8 mouse cellular contexts compared by ENCODE assay signal in genomic region chr2:90904856-90905224, GRCm38 (mm10). TPM values are rescaled to one million over a fixed set of nuclear protein-coding genes. Genes with fewer than 3 reads are reported as not detected.
DNase-seq lines count a peak whose midpoint lies in the region; ATAC-seq and TF ChIP-seq lines count a peak whose summit lies in the region.

No protein-coding gene starts in this region.

- peaks cover 22% of the 10 kb centered on the region for H3K36me3 ChIP-seq in ES-Bruce4 (ENCODE audit: control insufficient read depth, insufficient read depth, low read length, poor library complexity, severe bottlenecking)
- H3K36me3 ChIP-seq in forebrain, embryonic 14.5 days (ENCODE audit: control insufficient read depth, insufficient read depth, low read length): peaks cover 52% of the 10 kb centered on the region
- H3K36me3 ChIP-seq in stomach, embryonic 14.5 days (ENCODE audit: control insufficient read depth, insufficient read depth, low read length): peaks cover 36% of the 10 kb centered on the region

- no peak for DNase-seq in frontal cortex, adult 2 months (ENCODE audit: extremely low spot score in 1 of 2, low spot score in 1 of 2)
- DNase-seq in forebrain, embryonic 14.5 days (ENCODE audit: low spot score): peak; percentile 58
- peak; percentile 57 for DNase-seq in liver
- no peak for DNase-seq in gastrocnemius, adult 18-20 months (ENCODE audit: low spot score)
- no peak for DNase-seq in frontal cortex, postnatal 36 days (ENCODE audit: low spot score in 2 of 2)

- no peaks in the 10 kb centered on the region for H3K4me1 ChIP-seq in ES-Bruce4 (ENCODE audit: control insufficient read depth, insufficient read depth, low read length)
- peaks cover 15% of the 10 kb centered on the region for H3K4me1 ChIP-seq in forebrain, embryonic 14.5 days (ENCODE audit: control insufficient read depth, insufficient read depth, low read length)
- peaks cover 6% of the 10 kb centered on the region; the same call in 1 of the 2 replicates for H3K4me1 ChIP-seq in stomach, embryonic 14.5 days (ENCODE audit: control insufficient read depth, insufficient read depth, low read length)

- WGBS in forebrain, embryonic 14.5 days: 0% methylated on average over 21 of the region's 21 CpGs
- WGBS in stomach, embryonic 14.5 days: 0% methylated on average over 21 of the region's 21 CpGs

- peak overlapping the region; percentile 73 for H3K4me2 ChIP-seq in forebrain, embryonic 14.5 days (ENCODE audit: low read length)
- peak overlapping the region; percentile 52 for H3K4me2 ChIP-seq in stomach, embryonic 14.5 days (replicated peaks; ENCODE audit: low read depth, low read length)

- no peaks in the 10 kb centered on the region for H3K27me3 ChIP-seq in ES-Bruce4 (ENCODE audit: control insufficient read depth, insufficient read depth, low read length, poor library complexity, severe bottlenecking)
- H3K27me3 ChIP-seq in forebrain, embryonic 14.5 days (replicated peaks; ENCODE audit: control insufficient read depth, insufficient read depth, low read length): no peaks in the 10 kb centered on the region
- H3K27me3 ChIP-seq in stomach, embryonic 14.5 days (ENCODE audit: control insufficient read depth, insufficient read depth, low read length): no peaks in the 10 kb centered on the region

- no peak for TF ChIP-seq CTCF in ES-Bruce4 (IDR thresholded peaks at IDR 0.05; ENCODE audit: low read depth, low read length)

- H3K9me3 ChIP-seq in ES-Bruce4 (replicated peaks; ENCODE audit: control insufficient read depth, insufficient read depth, low read length, poor library complexity, severe bottlenecking): no peaks in the 10 kb centered on the region
- H3K9me3 ChIP-seq in forebrain, embryonic 14.5 days (replicated peaks; ENCODE audit: control insufficient read depth, low read length): no peaks in the 10 kb centered on the region
- no peaks in the 10 kb centered on the region for H3K9me3 ChIP-seq in stomach, embryonic 14.5 days (ENCODE audit: control insufficient read depth, low read depth, low read length)

- TF ChIP-seq EP300 in ES-Bruce4 (IDR thresholded peaks at IDR 0.05; ENCODE audit: insufficient read depth, low read depth, low read length): no peak

- H3K9ac ChIP-seq in ES-Bruce4 (ENCODE audit: low read depth, poor library complexity, severe bottlenecking): peak overlapping the region; percentile 86
- peak overlapping the region; percentile 97 for H3K9ac ChIP-seq in forebrain, embryonic 14.5 days (ENCODE audit: low read length)
- H3K9ac ChIP-seq in stomach, embryonic 14.5 days (replicated peaks; ENCODE audit: low read depth, low read length): peak overlapping the region; percentile 97

- peak; percentile 11 for ATAC-seq in frontal cortex, adult (ENCODE audit: low TSS enrichment)
- peak; percentile 73 for ATAC-seq in forebrain, embryonic 14.5 days
- peak; percentile 68 for ATAC-seq in stomach, embryonic 14.5 days (ENCODE audit: insufficient number of reproducible peaks, insufficient read depth, low FRiP score, low read depth)

- no peak for TF ChIP-seq POLR2A in ES-Bruce4 (IDR thresholded peaks at IDR 0.05; ENCODE audit: insufficient read depth, low read length)

- peak overlapping the region; percentile 89 for H3K4me3 ChIP-seq in ES-Bruce4 (ENCODE audit: low read depth, low read length)
- peak overlapping the region; percentile 93 for H3K4me3 ChIP-seq in forebrain, embryonic 14.5 days (ENCODE audit: low read depth, low read length)
- H3K4me3 ChIP-seq in stomach, embryonic 14.5 days (ENCODE audit: low read depth, low read length): peak overlapping the region; percentile 90

- H3K27ac ChIP-seq in ES-Bruce4 (ENCODE audit: insufficient read depth, low read length): no peak overlapping the region
- peak overlapping the region; percentile 92 for H3K27ac ChIP-seq in forebrain, embryonic 14.5 days (ENCODE audit: low read depth, low read length)
- peak overlapping the region; percentile 90 for H3K27ac ChIP-seq in stomach, embryonic 14.5 days (ENCODE audit: low read length)

RNA-seq across cellular contexts. Expression of gene Ndufs3, which starts 0.2 kb away (rescaled TPM):
- 216 and 222 TPM in 2 replicates for polyA plus RNA-seq in frontal cortex, adult 2 months (2012; rRNA removed)
- polyA plus RNA-seq in ES-Bruce4 (2011; ENCODE audit: insufficient read depth, insufficient read length, low read depth, missing spikeins): 86.9 and 90.1 TPM in 2 replicates
- polyA plus RNA-seq in forebrain, embryonic 14.5 days (2014; fragmentation: Nextera tagmentation; extraction: Ambion mirVana): 230 and 240 TPM in 2 replicates
- polyA plus RNA-seq in stomach, embryonic 14.5 days (2014; fragmentation: Nextera tagmentation; extraction: Ambion mirVana): 216 and 220 TPM in 2 replicates
- 100 to 1,000 TPM; 489 to 535 TPM for total RNA-seq in gastrocnemius, adult 18-20 months (2021)

RNA-seq across cellular contexts. Expression of gene Kbtbd4, which starts 0.3 kb away (rescaled TPM):
- 24.5 and 28.2 TPM in 2 replicates for polyA plus RNA-seq in frontal cortex, adult 2 months (2012; rRNA removed)
- polyA plus RNA-seq in ES-Bruce4 (2011; ENCODE audit: insufficient read depth, insufficient read length, low read depth, missing spikeins): 20.7 and 24.0 TPM in 2 replicates
- polyA plus RNA-seq in forebrain, embryonic 14.5 days (2014; fragmentation: Nextera tagmentation; extraction: Ambion mirVana): 51.1 and 55.9 TPM in 2 replicates
- polyA plus RNA-seq in stomach, embryonic 14.5 days (2014; fragmentation: Nextera tagmentation; extraction: Ambion mirVana): 30.3 and 37.0 TPM in 2 replicates
- 10 to 100 TPM; 17.8 to 19.2 TPM for total RNA-seq in gastrocnemius, adult 18-20 months (2021)

RNA-seq across cellular contexts. Expression of gene C1qtnf4, which starts 19.2 kb away (rescaled TPM):
- 443 and 446 TPM in 2 replicates for polyA plus RNA-seq in frontal cortex, adult 2 months (2012; rRNA removed)
- 0.94 and 2.1 TPM in 2 replicates for polyA plus RNA-seq in ES-Bruce4 (2011; ENCODE audit: insufficient read depth, insufficient read length, low read depth, missing spikeins)
- polyA plus RNA-seq in forebrain, embryonic 14.5 days (2014; fragmentation: Nextera tagmentation; extraction: Ambion mirVana): 18.4 and 18.8 TPM in 2 replicates
- polyA plus RNA-seq in stomach, embryonic 14.5 days (2014; fragmentation: Nextera tagmentation; extraction: Ambion mirVana): 10.8 and 12.9 TPM in 2 replicates
- 1 to 10 TPM; 6.5 to 9.7 TPM for total RNA-seq in gastrocnemius, adult 18-20 months (2021)

RNA-seq across cellular contexts. Expression of gene Celf1, which starts 35.3 kb away (rescaled TPM):
- polyA plus RNA-seq in frontal cortex, adult 2 months (2012; rRNA removed): 107 and 127 TPM in 2 replicates
- 182 and 183 TPM in 2 replicates for polyA plus RNA-seq in ES-Bruce4 (2011; ENCODE audit: insufficient read depth, insufficient read length, low read depth, missing spikeins)
- 76.4 and 91.0 TPM in 2 replicates for polyA plus RNA-seq in forebrain, embryonic 14.5 days (2014; fragmentation: Nextera tagmentation; extraction: Ambion mirVana)
- 71.0 and 75.1 TPM in 2 replicates for polyA plus RNA-seq in stomach, embryonic 14.5 days (2014; fragmentation: Nextera tagmentation; extraction: Ambion mirVana)
- 10 to 100 TPM; 50.3 to 63.6 TPM for total RNA-seq in gastrocnemius, adult 18-20 months (2021)

RNA-seq across cellular contexts. Expression of gene Mtch2, which starts 57.9 kb away (rescaled TPM):
- polyA plus RNA-seq in frontal cortex, adult 2 months (2012; rRNA removed): 137 and 149 TPM in 2 replicates
- polyA plus RNA-seq in ES-Bruce4 (2011; ENCODE audit: insufficient read depth, insufficient read length, low read depth, missing spikeins): 263 and 277 TPM in 2 replicates
- 318 and 353 TPM in 2 replicates for polyA plus RNA-seq in forebrain, embryonic 14.5 days (2014; fragmentation: Nextera tagmentation; extraction: Ambion mirVana)
- polyA plus RNA-seq in stomach, embryonic 14.5 days (2014; fragmentation: Nextera tagmentation; extraction: Ambion mirVana): 226 and 234 TPM in 2 replicates
- 100 to 1,000 TPM; 146 to 157 TPM for total RNA-seq in gastrocnemius, adult 18-20 months (2021)

Comparison
In these comparisons a context has a peak if more than half of its experiments do, and no peak if none do; other contexts are left out.
1. ATAC-seq: peak in every context shown above with its lines; median percentile 73 in forebrain, embryonic 14.5 days; 68 in stomach, embryonic 14.5 days; 11 in frontal cortex, adult.
2. DNase-seq: peak in forebrain, embryonic 14.5 days (single experiment) and liver (single experiment); none in frontal cortex, adult 2 months (0 of 2), gastrocnemius, adult 18-20 months (single experiment) and frontal cortex, postnatal 36 days (0 of 2).
3. RNA of gene C1qtnf4, which starts 19.2 kb away (polyA plus RNA-seq): 443 to 446 TPM in frontal cortex, adult 2 months; 18.4 to 18.8 TPM in forebrain, embryonic 14.5 days, 10.8 to 12.9 TPM in stomach, embryonic 14.5 days and 0.94 to 2.1 TPM in ES-Bruce4; every median in the first group is over 10 times any median in the second.
4. Peak in every context shown above with its lines, with median percentiles within 50 percentile points of each other: H3K4me3 ChIP-seq and H3K9ac ChIP-seq.